Mouse (Mus musculus) lung, postnatal 36 days (tissue): ENCODE results near the gene Arhgef2.
"Not testable (repeated sequence)": the region's sequence is repeated elsewhere in the genome, so short reads cannot be mapped to it uniquely, and the experiment has no call there.

Experiments
- DNase-seq: peaks from one replicate; pipeline ENCODE4 v3.0.0; 2022; ENCODE audit warnings: mixed read lengths

The Arhgef2 gene

GRCm38 (mm10) chr3:88605666-88606065, at the start of gene Arhgef2:
TSS of gene Arhgef2 (plus strand) at chr3:88605966.
- not testable (repeated sequence) for DNase-seq

DNA sequence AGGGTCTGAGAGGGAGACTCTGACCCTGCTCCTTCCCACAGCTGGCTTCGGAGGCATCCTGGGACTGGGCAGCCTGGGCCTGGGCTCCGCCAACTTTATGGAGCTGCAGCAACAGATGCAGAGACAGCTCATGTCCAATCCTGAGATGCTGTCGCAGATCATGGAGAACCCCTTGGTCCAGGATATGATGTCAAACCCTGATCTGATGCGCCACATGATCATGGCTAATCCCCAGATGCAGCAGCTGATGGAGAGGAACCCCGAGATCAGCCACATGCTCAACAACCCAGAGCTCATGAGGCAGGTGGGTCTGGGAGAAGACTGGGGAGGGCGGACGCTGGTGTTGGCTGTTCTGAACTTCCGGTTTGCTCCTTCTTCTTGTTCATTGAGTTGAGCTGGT, 49.1 kb upstream of the Arhgef2 start:
- no peak for DNase-seq

GRCm38 (mm10) chr3:88559596-88559995, 46.2 kb upstream of the Arhgef2 start:
- no peak for DNase-seq

DNA sequence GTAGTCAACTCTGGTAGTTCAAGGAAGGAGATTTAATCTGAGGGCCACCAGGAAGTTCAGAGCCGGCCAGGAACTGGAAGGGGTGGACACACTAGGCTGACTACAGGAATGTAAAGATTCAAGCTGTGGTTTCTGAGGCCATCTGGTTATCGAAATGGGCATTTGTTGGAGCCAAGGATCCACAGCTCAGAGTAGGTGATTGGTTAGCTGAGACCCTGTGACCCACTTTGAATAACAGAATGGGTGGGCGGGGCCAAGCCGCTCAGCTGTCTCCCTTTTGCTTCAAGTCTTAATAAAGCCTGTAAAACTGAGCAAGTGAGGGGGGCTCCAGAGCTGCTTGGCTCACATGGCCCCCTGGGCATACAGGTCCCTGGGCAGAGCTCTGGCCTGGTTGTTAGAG, 43.8 kb upstream of the Arhgef2 start:
- no peak for DNase-seq

- no peak for DNase-seq
Measured at GRCm38 (mm10) chr3:88563442-88563841, 42.3 kb upstream of the Arhgef2 start.

DNA sequence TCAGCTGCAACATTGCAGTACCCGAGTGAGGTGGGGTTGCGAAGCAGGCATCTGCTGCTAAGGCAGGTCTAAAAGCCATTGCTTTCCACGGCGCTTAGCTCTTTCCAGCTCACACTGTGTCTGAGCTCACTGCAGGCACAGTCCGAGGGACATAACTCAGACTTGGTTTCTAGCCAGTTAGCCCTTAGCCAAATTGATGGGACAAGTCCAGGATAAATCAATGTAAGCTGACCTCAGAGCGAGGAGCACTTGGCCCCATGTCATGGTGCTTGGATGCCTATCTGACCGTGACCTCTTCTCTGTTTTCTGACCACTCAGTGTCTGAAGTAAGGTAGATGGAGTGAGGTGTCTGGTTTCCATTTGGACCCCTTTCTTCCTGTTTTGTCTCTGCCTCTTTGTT, 41.8 kb upstream of the Arhgef2 start:
- no peak for DNase-seq

DNA sequence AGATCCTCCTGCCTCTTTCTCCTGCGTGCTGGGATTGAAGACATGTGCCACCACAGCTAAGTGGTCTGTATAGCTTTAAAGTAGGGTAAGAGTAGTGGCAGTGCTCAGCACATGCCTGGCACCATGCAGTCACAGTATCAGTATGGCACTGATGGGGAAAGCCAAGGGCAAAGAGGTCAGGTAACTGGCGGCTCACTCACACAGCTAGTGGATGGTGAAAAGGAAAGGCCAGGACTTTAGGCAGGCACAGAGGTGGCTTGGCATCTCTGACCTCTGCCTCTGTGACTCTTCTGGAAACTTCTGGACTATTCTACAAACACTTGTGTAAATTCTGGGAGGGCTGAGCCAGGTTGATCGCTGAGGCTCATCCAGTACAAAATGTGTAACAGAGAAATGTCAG, 39.6 kb upstream of the Arhgef2 start:
- DNase-seq, result no peak

GRCm38 (mm10) chr3:88566536-88567061, 39.2 kb upstream of the Arhgef2 start:
- DNase-seq, result no peak

DNA sequence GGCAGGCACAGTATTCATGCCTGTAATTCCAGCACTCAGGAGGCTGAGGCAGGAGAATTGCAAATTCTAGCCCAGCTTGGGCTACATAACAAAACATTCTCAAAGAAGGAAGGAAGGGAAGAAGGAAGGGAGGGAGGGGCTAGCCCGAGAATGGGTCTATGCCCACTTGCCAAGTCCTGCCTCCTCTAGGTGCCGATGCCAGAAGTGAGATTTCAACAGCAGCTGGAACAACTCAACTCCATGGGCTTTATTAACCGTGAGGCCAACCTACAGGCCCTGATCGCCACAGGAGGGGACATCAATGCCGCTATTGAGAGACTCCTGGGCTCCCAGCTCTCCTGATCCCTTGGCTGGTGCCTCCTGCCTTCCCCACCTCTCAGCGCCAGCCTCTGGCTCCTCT, 37.9 kb upstream of the Arhgef2 start:
- peak; percentile 48 for DNase-seq

DNA sequence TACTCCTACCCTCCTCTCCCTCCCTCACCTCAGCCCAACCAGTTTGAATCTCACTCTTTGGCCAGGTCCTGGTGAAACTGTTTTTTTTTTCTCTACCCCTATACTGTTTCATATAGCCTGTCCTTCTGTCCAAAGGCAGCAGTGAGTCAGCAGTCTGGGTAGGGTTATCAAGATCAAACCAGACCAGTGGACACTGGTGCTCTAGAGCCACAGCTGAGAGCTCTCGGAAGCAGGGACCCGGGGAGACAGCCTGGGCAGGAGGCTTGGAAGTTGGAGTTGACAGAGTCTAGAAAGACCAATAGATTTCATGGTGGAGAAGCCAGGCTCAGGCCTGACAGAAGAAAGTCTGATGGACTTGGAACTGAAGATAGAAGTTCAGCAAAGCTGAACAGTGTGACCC, 37.2 kb upstream of the Arhgef2 start:
- DNase-seq, result no peak

DNA sequence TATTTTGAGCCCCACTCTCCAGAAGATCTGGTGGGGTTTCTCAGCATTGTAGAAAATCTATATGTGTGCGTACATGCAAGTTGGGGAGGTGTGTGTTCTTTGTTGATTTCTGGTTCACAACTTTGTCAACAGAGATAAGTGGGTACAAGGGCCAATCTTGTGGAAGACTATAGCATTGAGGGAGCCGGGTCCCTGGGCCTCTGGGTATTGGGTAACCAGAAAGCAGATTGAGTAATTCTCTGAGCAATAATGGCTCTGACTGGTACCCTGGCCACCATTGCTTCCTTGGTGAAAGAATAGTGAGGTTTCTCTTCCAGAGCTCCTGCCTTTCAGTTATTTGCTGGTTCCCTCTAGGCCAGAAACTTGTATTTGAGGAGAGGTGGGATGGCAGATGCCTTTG, 36.7 kb upstream of the Arhgef2 start:
- no peak for DNase-seq

DNA sequence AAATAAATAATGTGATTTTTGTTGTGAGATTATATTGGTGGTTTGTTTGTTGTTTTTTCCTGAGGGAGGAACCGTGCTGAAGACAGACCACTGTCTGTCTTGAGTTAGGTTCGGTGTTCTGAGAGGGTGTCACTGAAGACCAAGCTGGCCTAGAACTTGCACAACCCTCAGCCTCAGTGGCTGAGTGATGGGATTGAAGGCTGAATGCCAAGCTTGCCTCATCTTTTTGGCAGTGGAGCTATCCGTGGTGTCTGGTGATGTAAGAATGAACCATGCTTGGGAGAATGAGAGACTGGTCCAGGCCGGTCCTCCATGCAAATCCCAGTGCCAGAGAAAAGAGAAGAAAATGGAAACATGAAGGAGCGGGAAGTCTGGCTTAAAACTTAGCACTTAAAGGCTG, 36.1 kb upstream of the Arhgef2 start:
- DNase-seq, result peak; percentile 27

- no peak for DNase-seq
Measured at GRCm38 (mm10) chr3:88570341-88570740, 35.4 kb upstream of the Arhgef2 start.

- DNase-seq, result no peak
Measured at GRCm38 (mm10) chr3:88571856-88572255, 33.9 kb upstream of the Arhgef2 start.

- DNase-seq, result no peak
Measured at GRCm38 (mm10) chr3:88572835-88573234, 32.9 kb upstream of the Arhgef2 start.

DNA sequence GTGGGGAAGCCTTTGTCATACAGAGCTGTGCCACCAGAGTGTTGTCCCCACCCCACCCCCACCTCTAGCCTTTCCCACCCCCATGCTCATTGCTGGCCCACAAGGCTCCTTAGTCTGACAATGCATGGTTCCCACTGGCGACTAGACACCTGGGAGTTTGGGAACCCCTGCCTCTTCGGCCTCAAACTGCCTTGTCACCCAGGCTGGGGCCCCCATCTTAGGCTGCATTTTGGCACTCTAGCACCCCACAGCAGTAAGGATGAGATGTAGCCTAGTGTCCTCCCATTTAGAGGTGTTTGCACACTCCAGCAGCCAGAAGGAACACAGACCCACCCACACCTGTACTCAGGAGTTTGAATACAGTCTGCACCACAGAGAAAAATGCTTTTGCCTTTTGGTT, 32.0 kb upstream of the Arhgef2 start:
- no peak for DNase-seq

GRCm38 (mm10) chr3:88575540-88575939, 30.2 kb upstream of the Arhgef2 start, which contains the start of gene Ssr2:
TSS of gene Ssr2 (plus strand) at chr3:88575876.
- no peak for DNase-seq

- DNase-seq, result not testable (repeated sequence)
Measured at GRCm38 (mm10) chr3:88577846-88578245, 27.9 kb upstream of the Arhgef2 start.

DNA sequence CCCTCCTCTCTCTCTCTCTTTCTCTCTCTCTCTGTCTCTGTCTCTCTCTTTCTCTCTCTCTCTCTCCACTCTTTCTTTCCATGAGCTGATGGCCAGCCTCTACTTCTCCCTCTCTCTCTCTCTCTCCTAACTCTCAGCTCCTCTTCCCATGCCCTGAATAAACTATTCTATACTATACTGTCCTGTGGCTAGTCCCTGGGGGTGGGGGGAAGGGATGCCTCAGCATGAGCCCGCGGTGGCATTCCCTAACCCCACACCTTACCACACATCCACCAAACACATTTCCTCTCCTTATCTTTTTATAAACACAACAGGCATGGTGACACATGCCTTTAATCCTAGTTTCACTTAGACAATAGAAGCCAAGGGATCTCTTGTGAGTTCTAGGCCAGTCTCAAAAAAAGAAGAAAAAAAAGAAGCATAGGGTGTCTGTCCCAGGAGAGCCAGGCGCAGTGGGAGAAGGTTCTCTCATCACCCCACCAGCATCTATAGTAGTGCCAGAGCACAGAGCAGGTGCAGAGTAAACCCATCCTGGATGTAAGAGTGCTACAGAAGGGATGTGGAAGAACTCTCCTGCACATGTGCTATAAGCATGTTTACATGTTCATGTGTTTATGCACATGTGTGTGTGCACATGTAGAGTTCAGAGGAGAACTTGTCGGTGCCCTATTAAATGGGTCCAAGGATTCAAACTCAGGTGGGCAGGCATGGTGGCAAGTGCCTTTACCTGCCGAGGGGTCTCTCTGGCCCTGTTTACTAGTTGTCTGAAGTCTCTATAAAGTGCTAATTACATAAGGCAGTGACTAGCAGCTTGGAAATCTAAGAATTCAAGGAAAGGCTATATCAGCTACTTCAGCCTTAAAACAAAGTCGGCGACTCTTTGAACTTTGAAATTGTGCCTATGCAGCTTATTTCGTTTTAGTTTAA, 27.0 kb upstream of the Arhgef2 start:
- no peak for DNase-seq

DNA sequence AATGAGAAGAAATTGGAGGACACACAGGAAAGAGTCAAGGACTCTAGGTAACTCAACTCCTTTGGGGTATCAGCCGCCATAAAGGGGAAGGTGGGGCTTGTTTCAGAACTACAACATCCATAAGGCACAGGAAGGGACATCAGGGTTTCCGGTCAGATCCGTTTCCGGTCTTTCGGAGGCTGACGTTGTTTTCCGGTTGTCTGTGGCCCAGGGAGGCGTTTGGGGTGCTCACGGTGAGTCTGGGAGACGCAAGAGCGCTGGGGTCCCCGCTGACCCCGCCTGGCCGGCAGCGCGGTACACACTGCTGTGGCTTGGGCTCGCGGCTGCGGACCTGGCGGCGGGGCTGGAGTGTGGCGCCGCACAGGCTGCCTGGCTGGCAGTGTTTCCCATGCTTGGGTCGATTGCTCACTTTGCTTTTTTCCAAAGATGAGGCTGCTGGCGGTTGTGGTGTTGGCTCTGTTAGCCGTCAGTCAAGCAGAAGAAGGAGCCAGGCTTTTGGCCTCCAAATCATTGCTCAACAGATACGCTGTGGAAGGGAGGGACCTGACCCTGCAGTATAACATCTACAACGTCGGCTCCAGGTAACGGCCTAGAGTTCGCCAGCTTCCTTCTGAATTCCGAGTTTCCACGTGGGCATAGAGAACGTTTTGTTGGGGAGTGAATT, 26.2 kb upstream of the Arhgef2 start:
- DNase-seq, result peak; percentile 90

DNA sequence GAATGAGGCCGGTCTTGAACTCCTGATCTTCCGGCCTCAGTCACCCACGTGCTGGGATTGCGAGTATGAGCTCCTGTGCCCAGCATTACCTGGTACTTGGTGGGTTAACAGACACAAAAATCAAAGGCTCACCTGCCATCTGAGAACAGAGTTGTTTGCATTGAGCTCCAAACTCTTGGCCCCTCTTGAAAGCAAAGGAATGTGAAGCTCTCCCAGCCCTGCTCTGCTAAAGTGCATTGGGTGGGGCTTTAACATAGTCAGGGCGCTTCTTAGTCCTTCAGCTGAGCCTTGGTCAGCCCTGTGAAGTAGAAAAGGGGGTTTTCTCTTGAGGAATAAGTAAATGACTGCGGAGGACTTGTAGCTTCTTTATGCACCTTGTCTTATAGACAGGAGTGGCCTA, 20.0 kb upstream of the Arhgef2 start:
- peak; percentile 54 for DNase-seq

DNA sequence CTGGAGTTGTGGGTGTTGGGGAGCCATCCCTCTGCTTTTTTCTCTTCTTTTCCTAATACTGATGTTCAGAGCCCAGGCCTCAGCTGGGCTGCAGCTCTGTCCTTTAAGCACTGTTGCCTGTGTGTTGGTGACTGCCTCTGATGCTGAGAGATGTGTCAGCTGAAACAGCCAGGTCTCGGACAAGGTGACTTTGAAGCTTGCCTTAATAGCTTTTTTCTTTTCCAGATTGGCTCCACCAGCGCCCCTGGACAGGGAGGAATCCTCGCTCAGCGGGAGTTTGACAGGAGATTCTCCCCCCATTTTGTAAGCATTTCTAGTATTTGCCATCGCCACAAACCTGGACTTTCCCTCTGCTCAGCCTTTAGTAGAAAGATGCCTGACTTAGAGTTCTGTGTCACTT, 19.1 kb upstream of the Arhgef2 start:
- no peak for DNase-seq

GRCm38 (mm10) chr3:88590246-88590645, 15.5 kb upstream of the Arhgef2 start:
- no peak for DNase-seq

- DNase-seq, result peak; percentile 75
Measured at GRCm38 (mm10) chr3:88591044-88591443, 14.7 kb upstream of the Arhgef2 start.
